ENCODE assay signal across 8 mouse cellular contexts in the genomic region with DNA sequence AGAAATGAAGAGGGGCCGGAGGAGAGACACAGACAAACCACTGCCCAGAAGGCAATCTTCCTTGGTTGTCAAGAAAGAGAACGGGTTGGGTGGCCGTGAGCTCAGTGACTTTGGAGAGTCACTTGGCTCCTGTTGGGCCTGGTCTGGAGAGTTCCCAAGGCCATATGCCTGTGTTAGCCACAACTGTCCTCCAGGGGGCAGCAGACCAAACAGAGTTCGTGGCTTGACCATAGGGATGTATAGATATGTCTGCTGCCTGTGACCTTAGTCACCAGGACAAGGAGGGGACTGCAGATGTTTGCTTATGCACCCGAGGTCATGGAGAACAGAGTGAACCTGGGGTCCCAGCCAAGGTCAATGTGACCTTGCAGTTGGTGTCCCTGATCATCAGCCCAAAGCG.
A peak's percentile ranks its signal among the peaks of the same experiment; 100 is the strongest.
DNase-seq lines count a peak whose midpoint lies in the region; ATAC-seq and TF ChIP-seq lines count a peak whose summit lies in the region.

No protein-coding gene starts in this region.

- DNase-seq in kidney, adult 18-20 months, result peak; percentile 49
- DNase-seq in kidney, adult 11 months, result no peak
- peak; percentile 76 for DNase-seq in ES-CJ7 (ENCODE audit: low read depth, low spot score)
- no peak for DNase-seq in brain, embryonic 14.5 days (ENCODE audit: low read depth)
- DNase-seq in gastrocnemius, postnatal 10 days, result peak; percentile 57
- peak; percentile 88 for DNase-seq in lung, embryonic 14.5 days
- DNase-seq in splenic B cell, adult 2 months (ENCODE audit: low read depth, low spot score), result peak; percentile 55
- DNase-seq in left cerebral cortex, adult 11 months (ENCODE audit: low spot score), result no peak

- no peaks in the 10 kb centered on the region for H3K36me3 ChIP-seq in lung, embryonic 14.5 days (ENCODE audit: insufficient read depth)
- H3K36me3 ChIP-seq in splenic B cell, adult 2 months (ENCODE audit: control insufficient read depth, insufficient read depth, low read length, poor library complexity, severe bottlenecking), result no peaks in the 10 kb centered on the region

- peaks cover 10% of the 10 kb centered on the region; the same call in 1 of the 2 replicates for H3K4me1 ChIP-seq in lung, embryonic 14.5 days (ENCODE audit: insufficient read depth)

- no peak overlapping the region for H3K9ac ChIP-seq in lung, embryonic 14.5 days

- H3K27ac ChIP-seq in lung, embryonic 14.5 days (ENCODE audit: low read depth), result no peak overlapping the region

- ATAC-seq in lung, embryonic 14.5 days (ENCODE audit: insufficient read depth), result no peak

- no peak overlapping the region for H3K4me3 ChIP-seq in lung, embryonic 14.5 days (ENCODE audit: low read depth, low read length)

- no peak for TF ChIP-seq POLR2A in brain, embryonic 14.5 days (IDR thresholded peaks at IDR 0.05; ENCODE audit: borderline replicate concordance, extremely low read depth, insufficient read depth, insufficient read length, poor library complexity, severe bottlenecking)

- H3K9me3 ChIP-seq in lung, embryonic 14.5 days (ENCODE audit: low read depth, low read length), result no peaks in the 10 kb centered on the region

- 41% methylated on average over 6 of the region's 6 CpGs for WGBS in lung, embryonic 14.5 days

- H3K27me3 ChIP-seq in lung, embryonic 14.5 days (ENCODE audit: insufficient read depth, low read length), result peaks cover 5% of the 10 kb centered on the region; the same call in 1 of the 2 replicates
- H3K27me3 ChIP-seq in splenic B cell, adult 2 months (ENCODE audit: control insufficient read depth, insufficient read depth, low read length, poor library complexity, severe bottlenecking), result no peaks in the 10 kb centered on the region

- H3K4me2 ChIP-seq in lung, embryonic 14.5 days, result no peak overlapping the region

- TF ChIP-seq CTCF in brain, embryonic 14.5 days (IDR thresholded peaks at IDR 0.05; ENCODE audit: borderline replicate concordance, extremely low read depth, insufficient read depth, insufficient read length), result peak; percentile 82
- TF ChIP-seq CTCF in lung, embryonic 14.5 days (IDR thresholded peaks at IDR 0.05; ENCODE audit: low read depth), result peak; percentile 93

Comparison
In these comparisons a context has a peak if more than half of its experiments do, and no peak if none do; other contexts are left out.
1. DNase-seq: peak in kidney, adult 18-20 months (single experiment), ES-CJ7 (single experiment), gastrocnemius, postnatal 10 days (single experiment), lung, embryonic 14.5 days (single experiment) and splenic B cell, adult 2 months (single experiment); none in kidney, adult 11 months (single experiment), brain, embryonic 14.5 days (single experiment) and left cerebral cortex, adult 11 months (single experiment).